Mouse (Mus musculus) spleen, adult 18-20 months (tissue): ENCODE measurements around the gene Ksr1.
"Not testable (repeated sequence)": the region's sequence is repeated elsewhere in the genome, so short reads cannot be mapped to it uniquely, and the experiment has no call there.

Source experiments
- DNase-seq, 2 experiments: peaks; one replicate each; pipeline ENCODE4 v3.0.0; 2022; ENCODE audit warnings: mixed read lengths in 2 of 2

The Ksr1 gene

DNA sequence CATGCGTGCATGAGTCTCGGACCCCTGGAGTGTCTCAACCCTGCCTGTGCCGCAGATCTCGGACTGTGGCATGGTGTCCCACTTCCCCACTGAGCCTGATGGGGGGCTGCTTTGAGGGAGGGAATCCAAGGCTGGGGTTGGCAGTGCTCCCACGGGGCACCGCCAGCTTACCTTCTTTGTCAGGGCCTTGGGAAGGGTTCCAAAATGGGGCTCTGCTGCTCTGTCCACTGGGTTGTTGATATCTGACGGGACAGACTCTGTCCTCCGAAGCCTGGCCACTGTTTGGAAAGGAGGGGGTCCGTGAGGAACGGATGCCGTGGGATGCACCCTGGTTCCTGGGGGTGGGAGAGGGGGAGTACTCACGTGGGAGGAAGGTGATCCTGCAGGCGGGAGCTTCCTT is 109.9 kb downstream of the Ksr1 start:
- no peak for DNase-seq

DNA sequence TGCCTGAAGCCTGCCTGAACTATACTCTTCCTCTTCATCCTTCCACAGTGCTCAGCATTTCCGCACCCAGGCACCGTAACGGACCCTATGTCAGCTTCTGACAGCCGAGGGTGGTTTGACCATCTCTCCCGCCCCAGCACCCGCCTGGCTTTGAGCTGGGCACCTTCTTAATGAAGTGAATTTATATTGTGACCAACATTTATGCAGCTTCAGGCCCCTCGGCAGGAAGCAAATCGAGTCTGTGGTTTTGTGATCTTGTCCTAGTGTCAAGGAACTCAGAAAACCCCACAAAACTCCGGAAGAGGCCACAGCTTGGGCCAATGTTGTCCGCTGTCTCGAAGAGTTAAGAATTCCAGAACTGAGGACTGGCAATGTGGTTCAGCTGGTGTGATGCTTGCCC is 112.6 kb downstream of the Ksr1 start:
- DNase-seq, result no peak

DNA sequence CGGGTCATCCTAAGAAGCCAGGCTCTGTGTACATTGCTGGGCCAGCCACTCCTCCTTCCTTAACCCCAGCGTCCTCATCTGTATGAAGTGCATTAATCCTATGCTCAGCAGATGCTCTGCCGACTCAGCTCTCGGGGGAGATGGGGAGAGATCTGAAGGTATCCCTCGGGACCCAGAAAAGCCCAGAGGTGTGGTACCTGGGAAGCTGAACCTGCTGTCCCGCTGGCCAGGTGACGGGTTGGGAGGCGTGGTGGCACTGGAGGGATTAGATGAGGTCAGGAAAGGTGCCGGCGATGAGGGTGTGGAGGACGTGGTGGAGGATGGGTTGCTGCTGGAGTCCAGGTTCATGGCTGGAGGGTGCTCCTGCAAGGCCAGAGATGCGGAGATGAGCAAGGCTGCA is 113.2 kb downstream of the Ksr1 start:
- no peak for DNase-seq

DNA sequence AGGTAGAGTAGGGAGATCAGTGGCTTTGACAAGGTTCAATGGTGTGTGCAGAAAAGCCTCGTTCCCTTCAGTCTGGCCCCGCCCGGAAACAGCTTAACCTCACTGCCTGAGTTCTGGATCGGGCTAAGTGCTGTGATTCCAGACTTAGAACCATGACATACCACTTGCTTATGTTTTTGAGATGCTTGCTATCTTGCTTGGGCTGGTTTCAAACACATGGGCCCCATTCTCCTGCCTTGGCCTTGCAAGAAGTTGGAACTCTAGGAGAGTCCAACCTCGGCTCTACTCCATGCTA is 114.8 kb downstream of the Ksr1 start:
- DNase-seq, result no peak

- DNase-seq, result peak; percentile 55 to 85
These were observed 115.4 kb downstream of the Ksr1 start for GRCm38 (mm10) chr11:79030570-79031451.

DNA sequence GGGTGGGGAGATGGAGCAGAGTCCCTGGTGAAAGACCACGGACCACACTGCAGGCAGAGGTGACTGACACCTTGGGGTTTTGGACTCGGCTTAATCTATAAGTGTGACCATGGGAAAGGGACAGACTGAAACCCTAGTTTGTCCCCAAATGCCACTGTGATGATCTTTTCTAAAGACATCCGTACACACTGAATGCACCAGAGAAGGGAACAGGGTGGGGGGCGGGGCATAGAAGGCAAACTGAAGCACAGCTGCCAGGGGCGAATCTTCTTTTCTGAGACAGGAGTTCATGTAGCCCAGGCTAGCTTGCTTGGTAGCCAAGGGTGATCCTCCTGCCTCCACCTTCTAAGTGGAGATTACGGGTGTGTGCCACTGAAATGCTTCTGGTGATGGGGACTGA is 122.5 kb downstream of the Ksr1 start:
- DNase-seq, result no peak

GRCm38 (mm10) chr11:79023342-79023741 is 122.9 kb downstream of the Ksr1 start:
- peak; percentile 61 to 63 for DNase-seq

DNA sequence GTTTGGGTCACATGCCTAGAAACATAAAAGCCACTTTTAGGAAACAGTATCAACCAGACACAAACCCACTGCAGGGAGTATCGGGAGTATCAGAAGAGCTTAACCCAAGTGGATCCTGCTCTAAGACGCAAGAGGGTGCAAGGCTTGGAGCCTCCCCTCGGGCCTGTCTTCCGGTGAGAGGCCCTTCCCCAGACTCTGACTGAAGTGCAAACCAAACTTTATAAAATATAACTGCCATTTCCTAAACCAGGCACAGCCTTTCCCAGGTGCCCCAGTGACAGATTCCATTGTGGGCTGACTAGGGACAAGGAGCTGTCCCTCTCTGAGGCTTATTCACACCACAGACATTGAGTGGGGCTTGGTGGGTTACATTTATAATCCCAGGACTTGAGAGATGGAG is 123.4 kb downstream of the Ksr1 start:
- no peak for DNase-seq

DNA sequence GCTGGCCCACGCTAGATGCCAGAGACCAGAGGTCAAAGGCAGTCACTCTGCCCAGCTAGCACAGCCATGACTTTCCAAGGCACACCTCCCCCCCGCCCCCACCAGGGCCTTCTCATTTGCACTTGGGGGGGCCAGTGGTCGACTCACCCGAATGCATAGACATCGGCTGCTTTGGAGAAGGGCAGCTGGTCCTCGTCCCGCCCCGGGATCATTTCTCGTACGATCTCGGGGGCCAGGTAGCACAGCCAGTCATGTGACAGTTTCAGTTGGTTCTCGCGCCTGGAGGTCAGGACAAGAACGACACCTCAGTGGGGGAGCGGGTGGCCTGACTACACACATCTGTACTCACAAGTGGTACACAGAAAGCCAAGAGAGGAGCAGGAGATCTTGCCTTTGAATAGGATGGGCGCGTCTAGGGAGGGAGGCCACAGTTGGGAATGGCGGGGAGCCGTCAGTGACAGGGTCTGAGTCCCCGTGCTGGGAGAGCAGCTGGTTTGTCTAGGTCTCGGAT is 125.6 kb downstream of the Ksr1 start:
- no peak for DNase-seq

DNA sequence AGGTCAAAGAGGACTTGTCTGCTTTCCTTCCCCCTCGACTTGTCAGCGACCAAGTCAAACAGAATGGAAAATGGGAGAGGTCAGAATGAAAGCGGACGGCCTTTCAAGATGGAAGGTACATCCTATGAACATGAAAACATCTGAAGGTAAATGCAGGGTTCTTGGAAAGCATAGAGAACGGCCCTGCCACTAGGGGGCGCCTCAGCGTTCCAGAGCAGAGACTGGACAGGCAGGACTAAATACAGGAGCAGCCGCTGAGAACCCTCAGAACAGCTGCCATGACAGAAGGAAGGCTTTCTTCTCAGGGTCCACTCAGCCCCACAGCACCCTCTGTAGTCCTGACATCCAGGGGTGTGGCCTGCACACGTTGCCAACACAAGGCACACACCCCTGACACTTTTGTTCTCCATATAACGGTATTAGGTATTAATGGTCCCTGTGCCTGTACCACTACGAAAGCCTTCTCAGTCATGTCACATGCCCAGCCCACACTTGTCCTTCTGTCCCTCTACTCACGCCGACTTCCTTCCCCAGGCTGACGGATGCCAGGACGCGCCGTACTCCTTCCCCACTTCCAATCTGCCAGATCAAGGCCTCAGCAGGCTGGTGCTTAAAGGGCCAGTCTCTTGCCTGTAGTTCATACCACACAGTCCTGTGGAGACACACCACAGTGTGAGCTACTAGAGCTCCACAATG is 126.2 kb downstream of the Ksr1 start:
- DNase-seq, result peak in 1 of 2 experiments; percentile 57

GRCm38 (mm10) chr11:79018954-79019704 is 127.1 kb downstream of the Ksr1 start:
- DNase-seq, result peak; percentile 55 to 81

DNA sequence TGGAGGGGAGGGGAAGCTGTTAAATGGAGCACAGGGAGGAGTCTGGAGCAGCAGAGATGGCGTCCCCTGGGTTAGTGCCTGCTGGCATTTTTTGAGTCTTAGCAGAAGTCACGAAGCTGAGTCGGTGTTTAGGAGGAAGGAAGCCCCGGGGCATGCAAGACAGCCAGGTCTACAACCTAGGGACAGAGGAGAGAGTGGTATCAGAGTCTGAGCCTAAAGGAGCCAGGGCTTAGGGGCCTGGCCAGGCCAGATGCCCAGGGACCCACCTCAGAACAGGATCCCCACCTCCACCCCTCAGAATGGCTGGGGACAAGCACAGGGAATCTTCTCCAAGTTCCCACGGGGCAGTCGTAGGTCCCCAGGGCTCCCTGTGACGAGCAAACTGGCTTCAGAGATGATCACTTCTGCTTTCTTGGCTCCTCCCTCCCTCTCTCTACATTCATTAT is 129.0 kb downstream of the Ksr1 start:
- peak in 1 of 2 experiments; percentile 57 for DNase-seq

DNA sequence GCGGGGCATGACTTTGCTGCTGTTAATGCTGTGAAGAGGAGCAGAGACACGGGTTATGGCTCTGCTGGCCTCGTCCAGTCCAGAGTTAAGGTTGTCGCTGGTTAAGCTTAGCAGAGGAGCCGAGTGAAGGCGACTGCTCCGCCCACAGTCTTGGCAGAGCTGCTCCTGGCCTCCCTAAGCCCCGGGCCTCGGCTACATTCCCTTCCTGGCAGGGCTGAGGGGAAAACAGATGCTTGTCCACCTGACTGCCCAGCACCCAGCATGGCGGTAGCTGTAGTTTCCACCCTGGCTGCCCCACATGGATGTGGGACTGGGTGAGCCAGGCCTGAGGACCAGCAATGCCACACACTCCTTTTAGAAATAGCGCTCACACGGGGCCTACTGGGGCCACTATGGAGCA is 130.0 kb downstream of the Ksr1 start:
- no peak for DNase-seq

- DNase-seq, result no peak
These were observed 130.5 kb downstream of the Ksr1 start for GRCm38 (mm10) chr11:79015660-79016215.

- DNase-seq, result no peak
These were observed 131.4 kb downstream of the Ksr1 start for GRCm38 (mm10) chr11:79014602-79015325.

DNA sequence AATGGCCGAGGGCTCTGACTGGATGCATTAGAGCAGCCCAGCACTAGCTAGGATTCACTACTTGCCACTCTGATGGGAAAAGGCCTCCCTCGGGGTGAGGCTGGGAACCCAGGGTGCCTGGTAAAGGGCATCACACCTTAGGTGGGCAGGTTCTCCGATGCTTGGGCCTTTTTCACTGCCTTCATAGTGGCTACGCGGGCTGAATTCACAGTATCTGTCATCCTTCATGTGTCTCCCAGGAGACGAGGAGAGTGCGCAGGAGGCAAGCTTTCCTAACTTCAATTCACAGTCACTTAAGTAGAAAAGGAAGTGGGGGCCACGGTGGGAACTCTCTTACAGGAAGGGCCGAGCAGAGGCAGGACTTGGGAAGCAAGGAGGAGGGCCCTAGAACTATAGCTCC is 132.4 kb downstream of the Ksr1 start:
- DNase-seq, result no peak

DNA sequence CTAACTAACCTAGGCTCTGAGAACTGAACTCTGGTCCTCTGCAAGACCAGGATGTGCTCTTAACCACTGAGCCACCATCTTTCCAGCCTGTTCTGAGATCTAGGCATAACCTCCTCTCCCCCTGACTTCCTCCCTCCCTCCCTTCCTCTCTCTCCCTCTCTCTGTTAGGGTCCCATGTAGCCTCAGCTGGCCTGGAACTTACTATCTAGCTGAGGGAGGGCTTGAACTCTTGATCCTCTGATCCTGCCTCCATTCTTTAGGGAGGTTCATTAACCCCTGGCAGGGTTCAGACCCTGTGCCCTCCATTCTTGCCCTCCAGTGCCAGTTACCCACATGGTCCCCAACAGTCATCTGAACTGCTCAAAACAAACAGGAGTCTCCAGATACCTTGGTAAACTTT is 133.2 kb downstream of the Ksr1 start:
- no peak for DNase-seq

GRCm38 (mm10) chr11:79012529-79012928 is 133.7 kb downstream of the Ksr1 start:
- DNase-seq, result no peak

GRCm38 (mm10) chr11:79008891-79009290 is 137.3 kb downstream of the Ksr1 start:
- DNase-seq, result no peak

DNA sequence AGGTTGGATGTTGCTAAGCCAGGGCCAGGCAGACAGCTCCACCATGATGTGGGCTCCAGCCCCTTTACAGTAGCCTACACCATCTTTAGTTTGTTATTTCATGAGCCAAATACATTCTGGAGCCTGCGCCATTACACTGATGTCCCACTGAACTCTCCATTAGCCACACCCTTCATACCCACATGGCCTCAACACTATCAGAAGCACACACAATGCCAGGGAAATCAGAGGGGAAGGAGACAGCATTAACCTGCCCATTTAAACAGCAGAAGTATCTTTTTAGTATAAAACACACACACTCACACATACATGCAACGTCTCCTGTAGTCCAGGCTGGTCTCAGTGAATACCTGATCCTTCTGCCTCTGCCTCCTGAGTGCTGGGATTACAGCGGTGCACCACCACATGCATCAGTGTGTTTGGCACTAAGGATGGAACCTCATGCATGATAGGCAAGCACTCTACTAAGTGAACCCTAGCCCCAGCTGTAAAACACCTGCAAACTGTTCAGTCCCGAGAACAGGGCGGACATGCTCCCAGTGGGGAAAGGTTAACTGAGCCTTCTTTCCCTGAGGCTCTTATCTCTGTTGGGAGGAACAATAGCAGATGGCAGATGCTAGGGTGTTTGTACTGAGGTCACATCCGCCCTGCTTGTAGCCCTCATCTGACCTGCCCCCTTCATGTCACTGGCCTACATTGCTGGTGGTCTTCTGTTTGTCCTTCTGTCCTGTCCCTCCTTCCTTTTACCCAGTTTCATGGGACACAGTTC is 138.0 kb downstream of the Ksr1 start:
- no peak for DNase-seq

GRCm38 (mm10) chr11:79007356-79007755 is 138.9 kb downstream of the Ksr1 start:
- DNase-seq, result not testable (repeated sequence)

- DNase-seq, result no peak
These were observed 139.8 kb downstream of the Ksr1 start for GRCm38 (mm10) chr11:79006417-79006816.
